Mouse (Mus musculus): ENCODE data around the gene Ebna1bp2. TPM values are rescaled to one million over a fixed set of nuclear protein-coding genes. Genes with fewer than 3 reads are reported as not detected.
A peak's percentile ranks its signal among the peaks of the same experiment; 100 is the strongest.

Ebna1bp2 gene
- 148 and 192 TPM in 2 replicates for polyA plus RNA-seq (2016; fragmentation: Nextera tagmentation; extraction: Ambion mirVana)

DNA sequence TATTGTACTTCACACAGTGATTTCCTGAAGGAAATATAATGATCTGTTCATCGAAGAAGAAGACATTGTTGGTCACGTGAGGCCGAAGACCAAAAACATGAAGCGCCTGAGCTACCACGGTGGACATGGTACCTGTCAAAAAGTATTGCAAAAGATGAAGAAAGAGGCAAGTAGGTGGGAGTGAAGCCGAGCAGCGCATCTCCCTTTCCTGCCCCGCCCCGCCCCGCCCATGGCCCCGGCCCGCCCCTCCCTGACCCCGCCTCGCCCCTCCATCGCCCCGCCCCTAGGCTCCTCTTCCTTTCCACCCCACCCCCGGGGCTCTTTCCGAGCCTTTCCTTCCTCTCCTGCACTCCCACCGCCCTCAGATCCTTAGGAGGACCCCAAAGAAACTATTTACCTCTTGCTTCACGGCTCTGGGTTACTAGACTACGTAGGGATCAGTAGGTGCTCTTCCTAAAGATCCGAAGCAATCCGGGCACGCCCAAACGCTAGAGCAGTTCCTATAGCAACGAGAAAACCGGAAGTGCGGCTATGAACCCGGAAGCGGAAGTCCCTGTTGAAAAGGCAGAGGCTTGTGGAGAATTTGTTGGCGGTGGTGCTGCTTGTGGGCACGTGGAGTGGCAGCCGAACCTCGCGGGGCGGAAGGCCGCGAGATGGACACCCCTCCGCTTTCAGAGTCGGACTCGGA, at the start of gene Ebna1bp2, which contains the start of gene Cfap57:
Gene Ebna1bp2, plus strand, starts transcription at position 521 of the 688 bp plus-strand sequence.
Gene Cfap57, minus strand, starts transcription at position 499 of the 688 bp plus-strand sequence.
- DNase-seq (ENCODE audit: low spot score) = peak; percentile 93
- H3K27ac ChIP-seq = peak within 1 kb of the TSS; percentile 84
- under 1% methylated on average over 41 of the region's 41 CpGs for whole genome bisulfite sequencing
- H3K9me3 ChIP-seq = peaks cover 12% of the 10 kb centered on the region
- peak within 1 kb of the TSS; percentile 89 for H3K4me3 ChIP-seq
- no peaks in the 10 kb centered on the region for H3K27me3 ChIP-seq (ENCODE audit: insufficient read depth, poor library complexity, severe bottlenecking)
- peaks cover 12% of the 10 kb centered on the region for H3K4me1 ChIP-seq (replicated peaks)
- peaks cover 29% of the 10 kb centered on the region for H3K36me3 ChIP-seq

DNA sequence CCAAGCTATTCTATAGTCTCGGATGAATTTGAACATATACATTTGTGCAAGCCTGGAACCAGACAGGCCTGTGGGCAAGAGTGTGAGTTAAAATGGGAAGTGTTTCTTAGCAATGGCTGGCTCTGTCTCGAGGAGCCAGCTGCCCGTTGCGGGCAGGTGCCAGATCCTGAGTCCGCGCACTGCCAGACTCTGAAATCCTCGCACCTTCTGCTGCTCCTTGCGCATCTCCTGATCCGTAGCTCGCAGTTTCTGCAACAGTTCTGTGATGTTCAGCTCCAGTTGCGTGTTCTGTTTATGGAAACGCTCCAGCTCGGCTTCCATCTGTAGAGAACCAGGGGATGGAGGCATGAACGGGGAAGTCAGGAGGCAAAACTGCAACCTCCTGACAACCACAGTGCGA, 49.2 kb upstream of the Ebna1bp2 start:
- WGBS = 84% methylated on average over 15 of the region's 15 CpGs
- H3K9me3 ChIP-seq = no peaks in the 10 kb centered on the region
- H3K27me3 ChIP-seq (ENCODE audit: insufficient read depth, poor library complexity, severe bottlenecking) = peaks cover 12% of the 10 kb centered on the region
- no peaks in the 10 kb centered on the region for H3K4me1 ChIP-seq (replicated peaks)
- H3K4me3 ChIP-seq = no peak overlapping the region
- H3K36me3 ChIP-seq = no peaks in the 10 kb centered on the region
- DNase-seq (ENCODE audit: low spot score) = no peak
- no peak overlapping the region for H3K27ac ChIP-seq

DNA sequence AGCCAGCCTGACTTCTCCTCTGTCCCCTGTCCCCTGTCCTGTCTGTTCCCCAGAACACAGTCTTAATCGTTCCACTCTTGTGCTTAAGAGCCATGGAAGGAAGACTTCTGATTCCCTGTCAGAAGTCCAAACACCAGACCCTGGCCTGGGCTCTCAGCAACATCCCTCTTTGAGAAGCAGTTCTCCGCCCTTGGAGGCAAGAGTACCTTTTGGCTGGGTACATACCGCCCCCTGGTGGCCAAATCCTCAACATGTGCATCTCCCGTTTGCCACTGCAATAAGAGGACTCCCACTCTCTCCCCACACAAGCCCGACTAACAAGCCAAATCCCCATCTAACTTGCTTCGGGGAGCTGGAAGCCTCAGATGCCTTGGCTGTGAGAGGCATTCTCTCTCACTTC, 44.5 kb upstream of the Ebna1bp2 start:
- 9% methylated on average over 6 of the region's 6 CpGs for WGBS
- H3K4me3 ChIP-seq = no peak overlapping the region
- H3K4me1 ChIP-seq (replicated peaks) = peaks cover 1% of the 10 kb centered on the region
- H3K9me3 ChIP-seq = no peaks in the 10 kb centered on the region
- peak; percentile 88 for DNase-seq (ENCODE audit: low spot score)
- no peak overlapping the region for H3K27ac ChIP-seq
- no peaks in the 10 kb centered on the region for H3K36me3 ChIP-seq
- H3K27me3 ChIP-seq (ENCODE audit: insufficient read depth, poor library complexity, severe bottlenecking) = peaks cover 7% of the 10 kb centered on the region; the same call in 1 of the 2 replicates

DNA sequence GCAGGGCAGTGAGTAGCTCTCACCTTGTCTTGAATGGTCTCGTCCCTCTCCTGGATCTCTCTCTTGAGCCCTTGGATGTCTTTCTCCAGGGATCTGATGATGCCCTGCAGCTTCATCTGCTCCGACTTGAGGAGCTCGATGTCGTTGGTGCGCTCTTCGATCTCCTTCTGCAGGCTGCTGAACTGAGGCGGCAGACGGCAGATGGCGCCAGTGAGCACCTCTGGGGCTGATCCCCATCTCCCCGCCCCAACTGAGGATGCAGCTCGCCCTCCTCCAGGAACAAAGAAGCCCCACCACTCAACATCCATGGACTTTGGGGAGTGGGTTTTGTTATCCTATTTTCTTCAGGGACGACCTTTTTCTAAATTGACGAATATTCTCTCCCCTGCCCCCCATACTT, 41.3 kb upstream of the Ebna1bp2 start:
- Histone ChIP-seq H3K36me3 (no peaks in the 10 kb centered on the region), H3K4me3 (no peak overlapping the region), H3K27ac (no peak overlapping the region), H3K9me3 (peaks cover 1% of the 10 kb centered on the region; the same call in 1 of the 2 replicates), H3K4me1 (replicated peaks) (peaks cover 10% of the 10 kb centered on the region), H3K27me3 (ENCODE audit: insufficient read depth, poor library complexity, severe bottlenecking) (peaks cover 7% of the 10 kb centered on the region; the same call in 1 of the 2 replicates)
- DNase-seq (ENCODE audit: low spot score) = peak; percentile 39
- 49% methylated on average over 13 of the region's 13 CpGs for WGBS

DNA sequence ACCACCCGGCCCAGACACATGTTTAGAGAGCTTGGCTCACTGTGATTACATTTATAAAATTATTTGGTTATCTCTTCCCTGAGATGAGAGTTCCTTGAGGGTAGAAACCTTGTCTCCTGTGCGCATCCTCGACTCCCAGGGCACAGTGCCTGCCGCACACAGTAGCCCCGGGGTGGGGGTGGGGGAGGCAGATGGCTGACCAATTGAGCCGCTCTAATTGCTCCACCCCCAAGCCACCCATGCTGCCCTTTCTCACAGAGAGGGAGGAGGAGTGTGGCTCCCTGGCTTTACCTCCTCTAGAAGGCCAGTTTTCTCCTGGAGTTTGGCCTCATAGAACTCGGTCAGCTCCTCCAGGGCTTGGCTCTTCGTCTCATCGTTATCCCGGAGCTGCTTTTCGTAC, 39.1 kb upstream of the Ebna1bp2 start:
- DNase-seq (ENCODE audit: low spot score) = peak; percentile 39
- peaks cover 6% of the 10 kb centered on the region; the same call in 1 of the 2 replicates for H3K27me3 ChIP-seq (ENCODE audit: insufficient read depth, poor library complexity, severe bottlenecking)
- H3K36me3 ChIP-seq = no peaks in the 10 kb centered on the region
- WGBS = 39% methylated on average over 11 of the region's 11 CpGs
- no peak overlapping the region for H3K4me3 ChIP-seq
- peaks cover 10% of the 10 kb centered on the region for H3K4me1 ChIP-seq (replicated peaks)
- peaks cover 5% of the 10 kb centered on the region; the same call in 1 of the 2 replicates for H3K9me3 ChIP-seq
- peak overlapping the region; percentile 64; the same call in 1 of the 2 replicates for H3K27ac ChIP-seq

DNA sequence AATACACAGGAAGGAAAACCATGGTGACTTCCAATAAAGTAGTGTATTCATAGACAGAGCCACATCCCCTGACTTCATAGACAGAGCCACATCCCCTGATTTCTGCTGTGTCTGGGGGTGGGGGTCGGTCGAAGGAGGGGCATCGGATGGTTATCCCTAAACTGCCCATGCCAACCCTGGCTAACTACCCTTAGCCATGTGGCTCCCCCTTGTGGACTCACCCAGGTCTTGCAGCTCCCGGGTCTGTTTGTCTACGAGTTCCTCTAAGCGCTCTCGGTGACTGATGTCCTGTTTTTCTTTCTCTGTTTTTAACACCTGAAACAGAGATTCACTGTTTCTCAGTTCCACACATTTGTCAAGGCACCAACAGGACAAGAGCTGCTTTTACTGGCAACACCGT, 38.0 kb upstream of the Ebna1bp2 start:
- H3K27me3 ChIP-seq (ENCODE audit: insufficient read depth, poor library complexity, severe bottlenecking) = no peaks in the 10 kb centered on the region
- WGBS = 95% methylated on average over 8 of the region's 8 CpGs
- H3K4me3 ChIP-seq = no peak overlapping the region
- no peaks in the 10 kb centered on the region for H3K36me3 ChIP-seq
- no peak for DNase-seq (ENCODE audit: low spot score)
- no peak overlapping the region for H3K27ac ChIP-seq
- H3K4me1 ChIP-seq (replicated peaks) = peaks cover 17% of the 10 kb centered on the region
- peaks cover 5% of the 10 kb centered on the region; the same call in 1 of the 2 replicates for H3K9me3 ChIP-seq

DNA sequence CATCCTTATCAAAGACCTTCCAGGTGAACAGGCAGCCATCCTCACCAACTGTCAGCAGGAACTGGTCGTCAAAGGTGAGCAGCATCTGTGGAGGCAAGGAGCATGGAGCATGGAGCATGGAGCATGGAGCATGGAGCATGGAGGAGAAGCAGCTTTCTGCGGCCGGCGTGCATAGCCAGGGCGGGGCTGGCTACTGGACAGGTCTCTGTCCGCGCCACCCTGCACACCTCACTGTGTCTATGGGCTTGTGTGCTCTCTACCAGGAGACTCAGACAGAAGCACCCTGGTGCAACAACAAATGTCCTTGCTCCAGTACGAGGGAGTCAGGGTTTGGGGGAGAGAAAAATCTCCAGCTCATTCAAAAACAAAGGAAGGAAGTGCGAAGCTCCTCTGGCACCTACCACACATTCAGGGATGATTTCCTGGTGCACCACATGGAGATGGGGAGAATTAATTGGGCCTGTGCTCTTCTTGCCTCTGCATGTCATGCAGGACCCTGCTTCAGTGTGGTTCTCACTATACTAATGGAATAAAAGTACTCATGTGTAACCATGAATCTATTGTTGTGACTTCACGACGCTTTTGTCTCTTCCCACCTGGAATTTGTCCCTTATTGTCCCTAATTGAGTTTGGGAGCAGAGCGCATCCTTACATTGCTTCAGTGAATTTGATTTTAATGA, 31.4 kb upstream of the Ebna1bp2 start:
- no peaks in the 10 kb centered on the region for H3K36me3 ChIP-seq
- H3K4me1 ChIP-seq (replicated peaks) = peaks cover 22% of the 10 kb centered on the region
- no peak for DNase-seq (ENCODE audit: low spot score)
- 62% methylated on average over 12 of the region's 12 CpGs for WGBS
- H3K27me3 ChIP-seq (ENCODE audit: insufficient read depth, poor library complexity, severe bottlenecking) = peaks cover 5% of the 10 kb centered on the region; the same call in 1 of the 2 replicates
- H3K27ac ChIP-seq = peak overlapping the region; percentile 67; the same call in 1 of the 2 replicates
- peaks cover 5% of the 10 kb centered on the region; the same call in 1 of the 2 replicates for H3K9me3 ChIP-seq
- no peak overlapping the region for H3K4me3 ChIP-seq

DNA sequence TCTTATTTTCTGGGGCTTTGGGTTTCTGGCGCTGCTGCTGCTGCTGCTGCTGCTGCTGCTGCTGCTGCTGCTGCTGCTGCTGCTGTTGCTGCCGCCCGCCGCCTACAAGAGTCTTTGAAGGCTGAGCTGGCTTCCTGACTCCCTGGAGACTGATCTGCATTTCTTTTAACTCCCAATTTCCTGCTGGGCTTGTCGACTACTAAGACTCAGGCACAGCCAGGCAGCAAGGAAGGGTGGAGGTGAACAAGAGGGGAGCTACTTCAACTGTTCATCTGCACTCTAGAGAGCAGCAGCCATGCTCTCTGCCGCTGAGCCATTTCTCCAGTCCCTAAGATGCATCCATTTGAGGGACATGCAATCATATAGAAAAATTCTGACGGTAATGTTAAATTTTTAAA, 30.9 kb upstream of the Ebna1bp2 start:
- Histone ChIP-seq H3K27ac (peak overlapping the region; percentile 67; the same call in 1 of the 2 replicates), H3K9me3 (peaks cover under 1% of the 10 kb centered on the region; the same call in 1 of the 2 replicates), H3K4me1 (replicated peaks) (peaks cover 22% of the 10 kb centered on the region), H3K4me3 (no peak overlapping the region), H3K27me3 (ENCODE audit: insufficient read depth, poor library complexity, severe bottlenecking) (peaks cover 5% of the 10 kb centered on the region; the same call in 1 of the 2 replicates), H3K36me3 (no peaks in the 10 kb centered on the region)
- DNase-seq (ENCODE audit: low spot score) = peak; percentile 24
- WGBS = 4% methylated on average over 7 of the region's 7 CpGs

DNA sequence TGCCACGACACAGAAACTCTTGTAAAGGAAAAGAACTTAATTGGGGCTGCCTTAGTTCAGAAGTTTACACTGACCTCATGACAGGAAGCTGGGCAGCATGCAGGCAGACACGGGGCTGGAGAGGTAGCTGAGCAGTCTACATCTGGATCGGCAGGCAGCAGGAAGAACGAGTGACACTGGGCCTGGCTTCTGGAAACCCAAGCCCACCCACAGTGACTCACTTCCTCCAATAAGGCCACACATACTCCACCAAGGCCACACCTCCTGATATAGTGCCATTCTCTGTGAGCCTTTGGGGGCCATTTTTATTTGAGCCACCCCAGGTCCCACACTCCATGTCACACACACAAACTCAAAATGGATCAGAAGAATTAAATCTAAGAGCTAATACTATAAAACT, 16.5 kb upstream of the Ebna1bp2 start:
- Histone ChIP-seq H3K27me3 (ENCODE audit: insufficient read depth, poor library complexity, severe bottlenecking) (no peaks in the 10 kb centered on the region), H3K9me3 (no peaks in the 10 kb centered on the region), H3K4me3 (no peak overlapping the region), H3K36me3 (no peaks in the 10 kb centered on the region), H3K4me1 (replicated peaks) (peaks cover 8% of the 10 kb centered on the region; the same call in 1 of the 2 replicates), H3K27ac (no peak overlapping the region)
- DNase-seq (ENCODE audit: low spot score) = no peak
- 72% methylated on average over 4 of the region's 4 CpGs for WGBS

DNA sequence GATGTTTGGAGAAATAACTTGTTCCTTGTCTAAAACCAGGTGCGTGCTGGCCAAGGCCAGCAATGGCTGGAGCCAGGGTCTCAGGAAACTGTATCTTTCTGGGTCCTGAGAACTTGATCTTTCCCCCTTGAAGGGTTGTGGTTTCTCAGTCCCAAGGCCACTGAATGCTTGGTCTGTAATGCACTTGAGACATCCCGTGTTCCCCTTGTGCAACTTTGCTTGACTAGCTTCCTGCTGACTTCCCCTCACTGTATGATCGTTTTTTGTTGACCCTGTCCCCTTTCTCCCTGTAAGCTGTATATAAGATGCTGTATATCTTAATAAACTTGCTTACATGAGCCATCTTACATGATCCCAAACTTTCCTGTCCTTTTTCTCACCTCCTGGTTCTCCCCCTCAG, 10.8 kb upstream of the Ebna1bp2 start:
- H3K4me3 ChIP-seq = no peak overlapping the region
- WGBS = 77% methylated on average over 3 of the region's 3 CpGs
- H3K9me3 ChIP-seq = no peaks in the 10 kb centered on the region
- peaks cover 15% of the 10 kb centered on the region for H3K27me3 ChIP-seq (ENCODE audit: insufficient read depth, poor library complexity, severe bottlenecking)
- no peak overlapping the region for H3K27ac ChIP-seq
- peaks cover 8% of the 10 kb centered on the region; the same call in 1 of the 2 replicates for H3K4me1 ChIP-seq (replicated peaks)
- DNase-seq (ENCODE audit: low spot score) = no peak
- no peaks in the 10 kb centered on the region for H3K36me3 ChIP-seq

DNA sequence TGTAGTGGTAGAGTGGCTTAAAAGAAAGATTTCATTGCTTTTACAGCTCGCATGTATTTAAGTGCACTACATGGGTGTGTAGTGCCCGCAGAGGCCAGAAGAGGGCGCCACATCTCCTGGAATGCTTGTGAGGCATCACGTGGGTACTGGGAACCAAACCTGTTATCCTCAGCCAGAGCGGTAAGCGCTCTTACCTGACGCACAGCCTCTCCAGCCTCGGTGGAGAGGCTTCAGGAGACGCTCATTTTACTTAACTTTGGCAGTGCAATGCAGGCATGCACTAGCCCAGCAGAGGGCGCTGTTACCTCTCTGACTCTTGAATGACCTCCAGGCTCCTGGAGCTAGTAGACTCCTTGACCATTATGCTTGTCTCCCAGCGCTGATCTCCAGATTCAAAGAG, 8.0 kb upstream of the Ebna1bp2 start:
- Histone ChIP-seq H3K9me3 (peaks cover 5% of the 10 kb centered on the region), H3K4me1 (replicated peaks) (peaks cover 6% of the 10 kb centered on the region; the same call in 1 of the 2 replicates), H3K36me3 (no peaks in the 10 kb centered on the region), H3K27ac (no peak overlapping the region), H3K4me3 (no peak overlapping the region), H3K27me3 (ENCODE audit: insufficient read depth, poor library complexity, severe bottlenecking) (peaks cover 15% of the 10 kb centered on the region)
- WGBS = 22% methylated on average over 11 of the region's 11 CpGs
- peak; percentile 46 for DNase-seq (ENCODE audit: low spot score)

DNA sequence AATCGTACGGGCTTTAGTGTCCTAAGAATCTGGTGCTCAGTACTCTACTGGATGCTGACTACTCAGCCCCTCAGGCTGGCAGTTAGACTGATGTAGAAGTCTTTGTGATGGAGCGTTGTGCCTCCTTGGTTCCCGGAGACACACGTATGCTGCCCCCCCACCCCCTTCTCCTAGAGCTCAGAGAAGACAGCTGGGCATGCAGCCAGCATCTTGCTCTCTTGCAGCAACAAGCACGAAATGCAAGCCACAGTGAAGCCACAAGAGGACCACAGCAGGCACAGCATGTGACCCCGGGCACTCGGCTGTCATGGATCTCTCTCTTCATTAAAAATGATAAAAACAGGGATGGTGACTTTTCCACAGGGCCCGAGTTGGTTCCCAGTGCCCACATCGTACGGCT, 5.2 kb upstream of the Ebna1bp2 start:
- H3K36me3 ChIP-seq = no peaks in the 10 kb centered on the region
- WGBS = 84% methylated on average over 11 of the region's 11 CpGs
- no peak overlapping the region for H3K4me3 ChIP-seq
- H3K4me1 ChIP-seq (replicated peaks) = no peaks in the 10 kb centered on the region
- no peak overlapping the region for H3K27ac ChIP-seq
- peaks cover 12% of the 10 kb centered on the region for H3K9me3 ChIP-seq
- peaks cover 9% of the 10 kb centered on the region for H3K27me3 ChIP-seq (ENCODE audit: insufficient read depth, poor library complexity, severe bottlenecking)
- no peak for DNase-seq (ENCODE audit: low spot score)

DNA sequence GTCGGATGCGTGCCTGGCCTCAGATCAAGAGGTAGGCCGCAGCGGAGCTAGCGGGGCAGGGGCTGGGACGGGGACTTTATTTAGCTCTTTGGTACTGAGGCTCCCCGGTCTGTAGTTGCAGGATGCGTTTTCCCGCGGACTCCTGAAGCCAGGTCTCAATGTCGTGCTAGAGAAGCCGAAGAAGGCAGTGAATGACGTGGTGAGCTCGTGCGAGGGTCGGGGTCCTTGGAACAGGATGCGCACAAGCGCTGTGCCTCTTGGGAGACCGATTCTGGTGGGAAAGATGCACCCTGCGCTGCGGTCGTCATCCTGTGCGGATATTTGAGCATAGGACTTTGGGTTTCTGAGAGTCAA, 345 bp downstream of the Ebna1bp2 start:
- Histone ChIP-seq H3K9me3 (peaks cover 12% of the 10 kb centered on the region), H3K4me3 (peak overlapping the region; percentile 89), H3K27me3 (ENCODE audit: insufficient read depth, poor library complexity, severe bottlenecking) (no peaks in the 10 kb centered on the region), H3K4me1 (replicated peaks) (peaks cover 12% of the 10 kb centered on the region), H3K27ac (peak overlapping the region; percentile 84), H3K36me3 (peaks cover 34% of the 10 kb centered on the region)
- no peak for DNase-seq (ENCODE audit: low spot score)
- under 1% methylated on average over 23 of the region's 23 CpGs for WGBS
